Mouse (Mus musculus): Measurements from ENCODE around the gene Ago4. TPM values are rescaled to one million over a fixed set of nuclear protein-coding genes. Genes with fewer than 3 reads are reported as not detected.

Gene Ago4
- polyA plus RNA-seq (2017; shearing (Covaris generic)), result 0.18 TPM

DNA sequence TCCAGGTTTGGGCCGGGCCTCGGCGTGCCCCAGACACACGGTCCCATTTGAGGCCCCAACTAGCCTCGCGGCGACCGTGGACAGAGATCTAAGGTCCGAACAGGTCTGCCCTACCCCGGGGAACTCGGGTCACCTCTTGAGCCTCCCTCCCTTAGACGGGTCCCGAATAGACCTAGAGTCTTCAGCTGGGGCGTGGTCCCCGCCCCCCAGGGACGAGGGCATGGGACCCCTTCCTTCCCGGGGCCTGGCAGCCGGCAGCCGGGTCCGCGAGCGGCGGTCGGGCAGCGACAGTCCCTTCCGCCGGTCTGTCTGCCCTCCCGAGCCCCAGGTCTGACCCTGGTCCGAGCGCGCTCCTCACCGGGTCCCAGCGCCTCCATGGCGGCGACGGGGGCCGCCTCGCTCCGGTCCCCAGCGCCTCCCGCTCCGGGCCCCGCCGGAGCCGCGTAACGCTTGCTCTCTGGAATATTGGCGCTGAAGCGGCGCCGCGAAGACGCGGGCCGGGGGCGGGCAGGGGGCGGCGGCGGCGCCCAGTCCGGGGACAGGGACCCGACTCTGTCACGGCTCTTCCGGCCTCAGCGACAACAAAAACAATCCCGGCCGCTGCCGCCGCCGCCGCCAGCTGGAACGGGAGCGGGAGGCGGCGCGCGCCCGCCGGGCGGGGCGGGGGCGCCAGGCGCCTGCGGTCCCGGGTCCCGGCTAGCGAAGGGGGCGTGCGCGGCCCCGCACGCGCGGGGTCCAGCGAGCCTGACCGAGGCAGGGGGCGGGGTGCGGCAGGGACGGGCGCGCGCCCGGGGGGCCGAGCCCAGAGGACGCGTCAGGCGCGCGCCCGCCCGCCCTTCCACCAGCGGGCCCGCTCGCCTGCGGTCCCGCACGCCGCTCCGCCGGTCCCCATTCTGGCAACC lies at the start of gene Ago4:
Gene Ago4 (minus strand): TSS at position 646 of the 902 bp plus-strand sequence.

GRCm38 (mm10) chr4:126556809-126557711 lies 23.8 kb upstream of the Ago4 start, which contains the start of gene Clspn:
TSS of gene Clspn (plus strand) at chr4:126556935.

GRCm38 (mm10) chr4:126468285-126468901 lies 64.9 kb downstream of the Ago4 start, which contains the start of gene Ago1:
TSS of gene Ago1 (minus strand) at chr4:126468583.

Other genes with a start within 250 kb of the Ago4 start
- gene Col8a2, start 246.7 kb downstream of the Ago4 start, polyA plus RNA-seq (2017; shearing (Covaris generic)), result not detected
- 43.0 TPM for gene Adprhl2, start 211.8 kb downstream of the Ago4 start, polyA plus RNA-seq (2017; shearing (Covaris generic))
- gene Tekt2, start 207.8 kb downstream of the Ago4 start, polyA plus RNA-seq (2017; shearing (Covaris generic)), result not detected
- gene Ago3, start 103.9 kb downstream of the Ago4 start, polyA plus RNA-seq (2017; shearing (Covaris generic)), result 29.1 TPM
- 4.5 TPM for gene Ago1, start 64.9 kb downstream of the Ago4 start, polyA plus RNA-seq (2017; shearing (Covaris generic))
- 0.49 TPM for gene Clspn, start 23.5 kb upstream of the Ago4 start, polyA plus RNA-seq (2017; shearing (Covaris generic))
- gene 5730409E04Rik, start 76.3 kb upstream of the Ago4 start, polyA plus RNA-seq (2017; shearing (Covaris generic)), result not detected
- gene Psmb2, start 144.2 kb upstream of the Ago4 start, polyA plus RNA-seq (2017; shearing (Covaris generic)), result 190 TPM
- gene Tfap2e, start 202.8 kb upstream of the Ago4 start, polyA plus RNA-seq (2017; shearing (Covaris generic)), result not detected
- 26.9 TPM for gene Ncdn, start 220.0 kb upstream of the Ago4 start, polyA plus RNA-seq (2017; shearing (Covaris generic))
- 34.4 TPM for gene AU040320, start 220.1 kb upstream of the Ago4 start, polyA plus RNA-seq (2017; shearing (Covaris generic))

All from effector memory CD4-positive, alpha-beta T cell, adult 7 months (primary cell).